Mouse (Mus musculus) CH12.LX (cell line): ENCODE data around the gene Slc27a2.

Source experiments
- BHLHE40 ChIP-seq: IDR thresholded peaks from 2 replicates; pipeline ENCODE4 v1.6.1; 2011; ENCODE audit warnings: mild to moderate bottlenecking, low read depth, low read length, improper control_type of control experiment
- CTCF ChIP-seq, 2 experiments: IDR thresholded peaks in 1 of 2; conservative IDR thresholded peaks in 1 of 2; 2 replicates each; pipeline ENCODE4 v1.5.1; 2011 to 2012; ENCODE audit warnings: low read depth in 2 of 2, low read length in 2 of 2, improper control_type of control experiment in 1 of 2, inconsistent platforms in 1 of 2, mild to moderate bottlenecking in 1 of 2, moderate library complexity in 1 of 2
- E2F4 ChIP-seq: IDR thresholded peaks from 2 replicates; pipeline ENCODE4 v1.6.1; 2011; ENCODE audit warnings: low read depth, low read length, improper control_type of control experiment; ENCODE audit not compliant: insufficient replicate concordance
- EP300 ChIP-seq: IDR thresholded peaks from 2 replicates; pipeline ENCODE4 v1.6.1; 2011; ENCODE audit warnings: low read length, improper control_type of control experiment
- ETS1 ChIP-seq: conservative IDR thresholded peaks from 2 replicates; pipeline ENCODE4 v1.6.1; 2012; ENCODE audit warnings: low read depth, mild to moderate bottlenecking, inconsistent platforms, low read length, improper control_type of control experiment, moderate library complexity
- MAX ChIP-seq: IDR thresholded peaks from 2 replicates; pipeline ENCODE4 v1.6.1; 2011; ENCODE audit warnings: low read length, improper control_type of control experiment
- MYC ChIP-seq: IDR thresholded peaks from 2 replicates; pipeline ENCODE4 v1.6.1; 2011; ENCODE audit warnings: low read depth, mild to moderate bottlenecking, improper control_type of control experiment, low read length
- POLR2A ChIP-seq: IDR thresholded peaks from 2 replicates; pipeline ENCODE4 v1.6.1; 2011; ENCODE audit warnings: low read depth, mild to moderate bottlenecking, improper control_type of control experiment, low read length
- RCOR1 ChIP-seq: conservative IDR thresholded peaks from 2 replicates; pipeline ENCODE4 v1.6.1; 2012; ENCODE audit warnings: low read depth, mild to moderate bottlenecking, inconsistent platforms, low read length, improper control_type of control experiment
- ZMIZ1 ChIP-seq: IDR thresholded peaks from 2 replicates; pipeline ENCODE4 v1.6.1; 2012; ENCODE audit warnings: low read depth, mild to moderate bottlenecking, inconsistent platforms, low read length, improper control_type of control experiment

DNA sequence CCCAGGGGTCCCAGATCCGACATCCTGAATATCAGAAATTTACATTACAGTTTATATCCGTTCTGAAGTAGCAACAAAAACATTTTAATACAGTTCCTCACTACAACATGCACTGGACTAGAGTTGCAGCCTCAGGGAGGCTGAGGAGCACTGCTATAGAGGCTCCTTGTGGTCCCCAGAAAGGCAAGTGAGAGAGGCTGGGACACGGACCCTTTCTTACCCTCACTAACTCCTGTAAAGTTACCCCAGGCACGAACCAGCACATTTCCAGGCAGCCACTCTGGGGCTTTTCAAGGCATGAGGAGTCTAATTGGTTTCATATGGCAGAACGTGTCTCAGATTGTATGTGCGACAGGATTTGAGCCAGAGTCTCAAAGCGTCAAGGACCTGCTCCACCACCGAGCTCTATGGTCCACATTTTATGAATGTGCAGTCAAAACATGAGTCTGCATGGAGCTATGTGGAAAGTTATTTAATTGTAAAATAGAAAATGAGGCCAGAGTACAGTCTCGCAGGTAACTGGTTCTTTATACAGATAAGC, 76.3 kb downstream of the Slc27a2 start:
- TF ChIP-seq POLR2A = no peak
- no peak for TF ChIP-seq CTCF (conservative IDR thresholded peaks at IDR 0.05 in 1 of 2, IDR thresholded peaks at IDR 0.05 in 1 of 2; ENCODE audit: low read depth in 2 of 2, low read length in 2 of 2)
- no peak for TF ChIP-seq EP300
- TF ChIP-seq ZMIZ1 = no peak
- no peak for TF ChIP-seq RCOR1
- TF ChIP-seq BHLHE40 = no peak
- no peak for TF ChIP-seq MYC
- TF ChIP-seq MAX = no peak
- no peak for TF ChIP-seq ETS1
- no peak for TF ChIP-seq E2F4
